Mouse (Mus musculus) fat pad, adult 2 months (tissue): ENCODE results near the gene Pvr.

Source experiments
- DNase-seq: peaks from one replicate; pipeline ENCODE4 v3.0.0-alpha.2; 2011; ENCODE audit warnings: low read depth, low spot score; ENCODE audit errors: extremely low read depth

The Pvr gene

GRCm38 (mm10) chr7:19875948-19876682 lies 44.8 kb downstream of the Pvr start:
- no peak for DNase-seq

GRCm38 (mm10) chr7:19871943-19872601 lies 48.9 kb downstream of the Pvr start:
- DNase-seq = no peak

- no peak for DNase-seq
Measured at GRCm38 (mm10) chr7:19871137-19871621, 49.8 kb downstream of the Pvr start.

- no peak for DNase-seq
Measured at GRCm38 (mm10) chr7:19867751-19868399, 53.1 kb downstream of the Pvr start.

- DNase-seq = no peak
Measured at GRCm38 (mm10) chr7:19866490-19866889, 54.5 kb downstream of the Pvr start.

GRCm38 (mm10) chr7:19865246-19866036 lies 55.5 kb downstream of the Pvr start:
- DNase-seq = no peak

GRCm38 (mm10) chr7:19864241-19864640 lies 56.7 kb downstream of the Pvr start:
- no peak for DNase-seq

GRCm38 (mm10) chr7:19861199-19861598 lies 59.8 kb downstream of the Pvr start, which contains the start of gene Ceacam16:
Gene Ceacam16, minus strand, starts transcription at chr7:19861299.
- no peak for DNase-seq

- DNase-seq = no peak
Measured at GRCm38 (mm10) chr7:19859740-19860139, 61.2 kb downstream of the Pvr start.

- DNase-seq = no peak
Measured at GRCm38 (mm10) chr7:19856283-19856682, 64.7 kb downstream of the Pvr start.

GRCm38 (mm10) chr7:19855663-19856062 lies 65.3 kb downstream of the Pvr start:
- no peak for DNase-seq
